Mouse (Mus musculus) C2C12 (cell line): ENCODE data around the gene Gp1ba. TPM values are rescaled to one million over a fixed set of nuclear protein-coding genes. Genes with fewer than 3 reads are reported as not detected.
A peak's percentile ranks its signal among the peaks of the same experiment; 100 is the strongest.

ENCODE experiments used
- H3K27me3 ChIP-seq: one replicate; pipeline ENCODE4 v1.6.1; 2011; ENCODE audit not compliant: control insufficient read depth, insufficient read depth, insufficient read length
- H3K36me3 ChIP-seq: one replicate; pipeline ENCODE4 v1.6.1; 2011; ENCODE audit not compliant: control insufficient read depth, insufficient read depth
- H3K4me3 ChIP-seq: one replicate; pipeline ENCODE4 v1.5.1; 2011; ENCODE audit warnings: mild to moderate bottlenecking, control low read depth; ENCODE audit not compliant: poor library complexity, insufficient read depth, severe bottlenecking
- H3K79me2 ChIP-seq: one replicate; pipeline ENCODE4 v1.6.1; 2011; ENCODE audit not compliant: control insufficient read depth, insufficient read depth
- H3K79me3 ChIP-seq: one replicate; pipeline ENCODE4 v1.6.1; 2011; ENCODE audit warnings: low read depth, control low read depth
- H3ac ChIP-seq: one replicate; pipeline ENCODE3; 2011; ENCODE audit warnings: low read depth; ENCODE audit not compliant: control insufficient read depth, insufficient read length
- CEBPB ChIP-seq: IDR thresholded peaks from one replicate; pipeline ENCODE4 v1.6.1; 2011; ENCODE audit warnings: low read depth, mild to moderate bottlenecking, control low read depth, moderate library complexity
- CTCF ChIP-seq: IDR thresholded peaks from one replicate; pipeline ENCODE4 v1.5.1; 2011; ENCODE audit not compliant: control insufficient read depth, insufficient read depth, insufficient read length
- FOSL1 ChIP-seq: IDR thresholded peaks from one replicate; pipeline ENCODE4 v1.8.0; 2011; ENCODE audit warnings: mild to moderate bottlenecking, low read length; ENCODE audit not compliant: poor library complexity, insufficient read depth, severe bottlenecking
- MAX ChIP-seq: IDR thresholded peaks from one replicate; pipeline ENCODE4 v1.6.1; 2011; ENCODE audit warnings: mild to moderate bottlenecking, control low read depth
- MYOD1 ChIP-seq: IDR thresholded peaks from one replicate; pipeline ENCODE4 v1.6.1; 2011; ENCODE audit warnings: low read depth; ENCODE audit not compliant: control insufficient read depth, insufficient read length
- MYOG ChIP-seq: IDR thresholded peaks from one replicate; pipeline ENCODE4 v1.6.1; 2011; ENCODE audit not compliant: control insufficient read depth, insufficient read length; ENCODE audit errors: extremely low read depth
- USF1 ChIP-seq: IDR thresholded peaks from one replicate; pipeline ENCODE4 v1.6.1; 2011; ENCODE audit warnings: low read depth, mild to moderate bottlenecking, control low read depth, moderate library complexity
- polyA plus RNA-seq: library from polyadenylated mRNA; unstranded; fragments of >200 nt; fragmentation: generic; extraction: Trizol; gene quantifications from one replicate; pipeline ENCODE4 v1.2.1, GENCODE M21; 2012; ENCODE audit warnings: missing spikeins

The Gp1ba gene
- polyA plus RNA-seq, 1 experiment: 0.13 TPM

GRCm38 (mm10) chr11:70683640-70684039, 44.7 kb downstream of the Gp1ba start:
- no peak overlapping the region for H3K4me3 ChIP-seq
- H3ac ChIP-seq: no peak overlapping the region
- H3K27me3 ChIP-seq: no peaks in the 10 kb centered on the region
- no peaks in the 10 kb centered on the region for H3K79me3 ChIP-seq
- peaks cover 8% of the 10 kb centered on the region for H3K79me2 ChIP-seq
- peaks cover 47% of the 10 kb centered on the region for H3K36me3 ChIP-seq
- TF ChIP-seq MYOD1: no peak
- no peak for TF ChIP-seq CEBPB
- no peak for TF ChIP-seq USF1

GRCm38 (mm10) chr11:70686901-70687566, 48.1 kb downstream of the Gp1ba start:
- no peaks in the 10 kb centered on the region for H3K79me3 ChIP-seq
- peak overlapping the region; percentile 85 for H3ac ChIP-seq
- peaks cover 10% of the 10 kb centered on the region for H3K79me2 ChIP-seq
- peaks cover 32% of the 10 kb centered on the region for H3K36me3 ChIP-seq
- H3K27me3 ChIP-seq: no peaks in the 10 kb centered on the region
- no peak for TF ChIP-seq CEBPB
- TF ChIP-seq MYOD1: no peak
- TF ChIP-seq FOSL1: no peak
- no peak for TF ChIP-seq USF1
- no peak for TF ChIP-seq MAX
- no peak for TF ChIP-seq CTCF
- no peak for TF ChIP-seq MYOG
- peak overlapping the region; percentile 72 for H3K4me3 ChIP-seq

GRCm38 (mm10) chr11:70687601-70688199, 48.8 kb downstream of the Gp1ba start, which contains the start of gene Camta2:
Camta2 (minus strand) TSS chr11:70688105.
- TF ChIP-seq MAX (no peak), CTCF (peak; percentile 72)
- H3ac ChIP-seq: peak within 1 kb of the TSS; percentile 85
- no peaks in the 10 kb centered on the region for H3K27me3 ChIP-seq
- peaks cover 10% of the 10 kb centered on the region for H3K79me2 ChIP-seq
- H3K79me3 ChIP-seq: no peaks in the 10 kb centered on the region
- H3K4me3 ChIP-seq: peak within 1 kb of the TSS; percentile 72
- peaks cover 26% of the 10 kb centered on the region for H3K36me3 ChIP-seq

GRCm38 (mm10) chr11:70688372-70688771, 49.5 kb downstream of the Gp1ba start:
- H3ac ChIP-seq: peak overlapping the region; percentile 85
- no peaks in the 10 kb centered on the region for H3K27me3 ChIP-seq
- peak overlapping the region; percentile 72 for H3K4me3 ChIP-seq
- TF ChIP-seq CEBPB: no peak
- no peak for TF ChIP-seq USF1
- TF ChIP-seq CTCF: no peak
- TF ChIP-seq MYOD1: no peak
- TF ChIP-seq MYOG: no peak
- TF ChIP-seq MAX: no peak
- no peak for TF ChIP-seq FOSL1
- H3K79me3 ChIP-seq: no peaks in the 10 kb centered on the region
- H3K36me3 ChIP-seq: peaks cover 19% of the 10 kb centered on the region
- peaks cover 10% of the 10 kb centered on the region for H3K79me2 ChIP-seq

GRCm38 (mm10) chr11:70689578-70689977, 50.7 kb downstream of the Gp1ba start:
- TF ChIP-seq USF1 (no peak), CTCF (no peak), CEBPB (no peak), MYOD1 (no peak), MYOG (no peak), FOSL1 (no peak), MAX (no peak)
- Histone ChIP-seq H3K36me3 (peaks cover 8% of the 10 kb centered on the region), H3K4me3 (no peak overlapping the region), H3ac (no peak overlapping the region), H3K79me3 (no peaks in the 10 kb centered on the region), H3K27me3 (no peaks in the 10 kb centered on the region), H3K79me2 (peaks cover 10% of the 10 kb centered on the region)

Other genes with a start within 250 kb of the Gp1ba start
- gene Pelp1, start 229.1 kb upstream of the Gp1ba start, polyA plus RNA-seq: 40.6 TPM
- gene Arrb2, start 206.5 kb upstream of the Gp1ba start, polyA plus RNA-seq: 27.6 TPM
- gene Med11, start 187.2 kb upstream of the Gp1ba start, polyA plus RNA-seq: 46.2 TPM
- 0.04 TPM for gene Zmynd15, start 179.7 kb upstream of the Gp1ba start, polyA plus RNA-seq
- gene Cxcl16, start 179.1 kb upstream of the Gp1ba start, polyA plus RNA-seq: 0.19 TPM
- not detected for gene Tm4sf5, start 133.9 kb upstream of the Gp1ba start, polyA plus RNA-seq
- gene Vmo1, start 124.5 kb upstream of the Gp1ba start, polyA plus RNA-seq: not detected
- gene Gltpd2, start 119.9 kb upstream of the Gp1ba start, polyA plus RNA-seq: not detected
- 658 TPM for gene Psmb6, start 113.8 kb upstream of the Gp1ba start, polyA plus RNA-seq
- not detected for gene Gm40193, start 106.2 kb upstream of the Gp1ba start, polyA plus RNA-seq
- gene Pld2, start 99.1 kb upstream of the Gp1ba start, polyA plus RNA-seq: 9.3 TPM
- 34.5 TPM for gene Mink1, start 76.2 kb upstream of the Gp1ba start, polyA plus RNA-seq
- gene 4930544D05Rik, start 23.3 kb upstream of the Gp1ba start, polyA plus RNA-seq: not detected
- gene Chrne, start 19.9 kb upstream of the Gp1ba start, polyA plus RNA-seq: 0.08 TPM
- gene Rnf167, start 8.1 kb downstream of the Gp1ba start, polyA plus RNA-seq: 9.0 TPM
- gene Slc25a11, start 8.4 kb downstream of the Gp1ba start, polyA plus RNA-seq: 136 TPM
- 4,207 TPM for gene Pfn1, start 15.5 kb downstream of the Gp1ba start, polyA plus RNA-seq
- gene Eno3, start 18.1 kb downstream of the Gp1ba start, polyA plus RNA-seq: 1,151 TPM
- gene Spag7, start 30.3 kb downstream of the Gp1ba start, polyA plus RNA-seq: 75.4 TPM
- gene Camta2, start 49.0 kb downstream of the Gp1ba start, polyA plus RNA-seq: 9.0 TPM
- 0.42 TPM for gene Inca1, start 61.0 kb downstream of the Gp1ba start, polyA plus RNA-seq
- 99.8 TPM for gene Kif1c, start 61.4 kb downstream of the Gp1ba start, polyA plus RNA-seq
- 1.1 TPM for gene Zfp3, start 125.1 kb downstream of the Gp1ba start, polyA plus RNA-seq
- gene Scimp, start 173.5 kb downstream of the Gp1ba start, polyA plus RNA-seq: not detected
- gene Rabep1, start 205.7 kb downstream of the Gp1ba start, polyA plus RNA-seq: 11.9 TPM